Mouse (Mus musculus) midbrain, embryonic 12.5 days (tissue): ENCODE measurements at regions not wholly inside any gene's neighbourhood (a gene's known extent, or its start where the extent isn't known, plus 50 kb on each side); places are given as distances from the start of the nearest gene placed in this dataset.
A peak's percentile ranks its signal among the peaks of the same experiment; 100 is the strongest.
"Not testable (repeated sequence)": the region's sequence is repeated elsewhere in the genome, so short reads cannot be mapped to it uniquely, and the experiment has no call there.

Experiments used
- ATAC-seq: fragments of 200-750 bp; cut with Nextera tagmentation; 2 replicates; pipeline ENCODE4 v1.8.0; 2017; ENCODE audit warnings: low read depth, moderate TSS enrichment, moderate library complexity; ENCODE audit not compliant: low FRiP score
- H3K27ac ChIP-seq: fragments of 300-500 bp; sonication (generic); replicated peaks from 2 replicates; pipeline ENCODE4 v1.5.1; 2016; ENCODE audit warnings: mild to moderate bottlenecking
- H3K27me3 ChIP-seq: fragments of 300-500 bp; sonication (generic); 2 replicates; pipeline ENCODE4 v1.6.1; 2016; ENCODE audit warnings: mild to moderate bottlenecking
- H3K36me3 ChIP-seq: fragments of 300-500 bp; sonication (generic); 2 replicates; pipeline ENCODE4 v1.6.1; 2016
- H3K4me1 ChIP-seq: fragments of 300-500 bp; sonication (generic); 2 replicates; pipeline ENCODE4 v1.6.1; 2016
- H3K4me2 ChIP-seq: fragments of 300-500 bp; sonication (generic); replicated peaks from 2 replicates; pipeline ENCODE4 v1.6.1; 2016; ENCODE audit warnings: mild to moderate bottlenecking, moderate library complexity
- H3K4me3 ChIP-seq: fragments of 300-500 bp; sonication (generic); 2 replicates; pipeline ENCODE4 v1.5.1; 2016; ENCODE audit warnings: mild to moderate bottlenecking
- H3K9ac ChIP-seq: fragments of 300-500 bp; sonication (generic); replicated peaks from 2 replicates; pipeline ENCODE4 v1.6.1; 2016; ENCODE audit warnings: mild to moderate bottlenecking, moderate library complexity
- H3K9me3 ChIP-seq: fragments of 300-500 bp; sonication (generic); 2 replicates; pipeline ENCODE4 v1.6.1; 2016; ENCODE audit warnings: mild to moderate bottlenecking
- WGBS: fragments of 180-500 bp; shearing (Covaris S2); methylation state at CpG from one replicate; pipeline ENCODE4 v1.1.7; 2016; 5-methylcytosine and 5-hydroxymethylcytosine counted together

DNA sequence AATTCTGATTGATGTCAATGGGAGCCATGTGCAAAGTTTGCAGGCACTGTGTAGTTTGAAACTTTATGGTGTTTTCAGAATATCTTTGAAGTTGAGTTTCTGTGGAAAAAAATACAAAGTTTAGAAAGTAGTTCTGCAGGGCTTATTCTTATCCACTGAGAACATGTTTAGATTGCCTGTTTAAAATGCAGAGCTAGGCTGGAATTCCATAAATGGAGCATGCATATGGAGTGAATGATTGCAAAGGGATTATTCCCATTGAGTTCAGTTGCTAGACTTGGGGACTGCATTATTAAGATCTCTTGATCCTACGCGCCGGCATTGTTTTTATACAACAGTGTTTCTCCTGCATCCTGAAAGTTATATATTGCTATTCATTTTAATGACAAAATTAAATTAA lies 397.8 kb upstream of the Gm21833 start:
- Histone ChIP-seq H3K9ac (no peak overlapping the region), H3K27ac (no peak overlapping the region)
- WGBS: 93% methylated on average over 3 of the region's 3 CpGs

DNA sequence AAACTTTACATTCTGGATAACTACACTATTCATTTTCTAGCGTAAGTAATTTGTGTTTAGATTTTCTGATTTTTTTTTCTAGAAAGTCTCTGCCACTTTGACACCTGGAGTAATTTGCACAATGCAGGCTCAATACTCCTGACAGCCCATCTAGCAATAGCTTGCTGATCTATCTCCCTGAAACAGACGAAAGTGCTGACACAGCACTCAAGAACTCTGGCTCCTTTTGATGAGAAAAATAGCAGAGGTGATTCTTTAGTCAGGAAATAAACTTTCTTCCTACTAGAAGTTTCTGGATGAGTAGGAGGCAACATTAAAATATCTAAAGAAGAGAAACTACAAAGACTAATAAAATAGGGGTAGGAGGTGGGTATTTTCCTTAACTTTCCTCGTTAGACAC lies 397.1 kb upstream of the Gm21833 start:
- Histone ChIP-seq H3K4me1 (no peaks in the 10 kb centered on the region), H3K9me3 (no peaks in the 10 kb centered on the region), H3K4me3 (no peak overlapping the region), H3K4me2 (no peak overlapping the region), H3K27me3 (no peaks in the 10 kb centered on the region), H3K36me3 (no peaks in the 10 kb centered on the region), H3K9ac (no peak overlapping the region), H3K27ac (no peak overlapping the region)
- ATAC-seq: no peak
- WGBS: 84% methylated on average over 3 of the region's 3 CpGs

More for the DNA sequence above, 397.8 kb upstream of the Gm21833 start:
- Histone ChIP-seq H3K9me3 (no peaks in the 10 kb centered on the region), H3K4me1 (no peaks in the 10 kb centered on the region), H3K4me3 (no peak overlapping the region), H3K4me2 (no peak overlapping the region), H3K36me3 (no peaks in the 10 kb centered on the region), H3K27me3 (no peaks in the 10 kb centered on the region)
- ATAC-seq: no peak

DNA sequence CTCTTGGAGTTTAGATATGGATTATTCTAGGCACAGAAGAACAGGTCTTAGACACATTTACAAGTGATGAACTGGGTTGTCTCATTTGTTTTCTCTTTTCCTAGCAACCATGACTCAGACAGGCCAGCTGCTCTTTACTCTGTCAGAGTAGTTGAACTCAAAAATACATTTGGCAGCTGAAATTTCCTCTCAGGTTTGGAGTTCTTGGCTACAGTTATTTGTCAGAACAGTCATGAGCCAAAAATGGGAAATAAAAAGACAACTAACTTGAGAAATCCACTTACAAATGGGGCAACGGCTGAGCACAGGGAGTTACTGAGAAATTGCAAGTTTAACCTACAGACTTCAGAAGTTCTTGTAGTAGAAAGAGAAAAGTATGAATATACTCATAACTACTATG lies 396.4 kb upstream of the Gm21833 start:
- Histone ChIP-seq H3K4me3 (no peak overlapping the region), H3K27me3 (no peaks in the 10 kb centered on the region), H3K9ac (no peak overlapping the region), H3K27ac (no peak overlapping the region), H3K4me1 (no peaks in the 10 kb centered on the region), H3K9me3 (no peaks in the 10 kb centered on the region), H3K4me2 (no peak overlapping the region), H3K36me3 (no peaks in the 10 kb centered on the region)
- ATAC-seq: no peak
- WGBS: 86% methylated on average over 1 of the region's 1 CpGs

DNA sequence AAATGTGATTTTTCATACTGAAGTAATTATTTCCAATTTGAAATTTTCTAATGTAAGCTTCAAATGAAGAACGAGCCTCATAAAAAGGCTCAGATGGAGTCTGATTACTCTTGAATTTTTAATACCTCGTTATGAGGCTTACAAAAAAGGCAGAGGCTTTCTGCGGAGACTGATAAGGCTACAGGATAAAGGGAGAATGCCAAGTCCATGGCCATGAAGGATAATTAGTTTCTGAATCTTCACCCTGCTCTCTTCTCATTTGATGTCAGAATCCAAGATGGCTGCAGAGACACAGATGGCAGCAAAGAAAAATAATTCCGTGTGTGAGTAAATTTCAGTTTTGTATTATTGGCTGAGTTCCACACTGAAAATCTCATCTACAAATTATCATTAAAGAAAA lies 367.3 kb upstream of the Gm21833 start:
- Histone ChIP-seq H3K36me3 (no peaks in the 10 kb centered on the region), H3K9ac (no peak overlapping the region), H3K4me1 (no peaks in the 10 kb centered on the region), H3K9me3 (0 out of 2 replicates have a peak, but pooled peaks cover 4% of the 10 kb centered on the region), H3K4me2 (no peak overlapping the region), H3K27me3 (no peaks in the 10 kb centered on the region), H3K4me3 (no peak overlapping the region), H3K27ac (no peak overlapping the region)
- peak; percentile 83 for ATAC-seq
- WGBS: 63% methylated on average over 4 of the region's 4 CpGs

DNA sequence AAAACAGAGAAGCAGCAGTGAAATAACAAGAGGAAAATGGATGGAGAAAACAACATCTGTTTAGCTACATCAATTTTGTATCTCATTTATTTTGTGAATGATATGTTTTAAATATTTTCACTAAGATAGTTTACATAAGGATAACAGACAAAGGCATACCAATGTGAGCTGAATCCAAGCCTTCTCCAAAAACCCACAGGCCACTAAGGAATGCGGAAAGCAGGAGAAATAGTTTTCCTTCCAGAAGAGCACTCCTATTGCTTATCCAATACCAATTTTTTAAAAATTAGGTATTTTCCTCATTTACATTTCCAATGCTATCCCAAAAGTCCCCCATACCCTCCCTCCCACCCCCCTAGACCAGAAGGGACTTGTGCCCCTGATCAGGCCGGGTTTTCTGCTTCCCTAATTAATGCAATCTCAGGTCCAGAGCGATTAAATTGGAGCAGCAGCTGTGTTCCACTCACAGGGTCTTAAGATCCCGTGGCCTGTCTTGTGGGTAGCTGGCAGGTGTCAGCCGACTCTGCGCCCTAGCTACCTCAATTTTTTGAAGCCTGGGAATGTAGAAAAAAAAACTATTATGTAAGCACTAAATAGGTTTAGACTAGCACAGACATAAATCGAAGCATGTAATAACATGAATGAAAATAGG lies 357.3 kb upstream of the Gm21833 start:
- Histone ChIP-seq H3K4me3 (no peak overlapping the region), H3K9ac (no peak overlapping the region), H3K4me1 (no peaks in the 10 kb centered on the region), H3K9me3 (no peaks in the 10 kb centered on the region), H3K27ac (no peak overlapping the region), H3K36me3 (no peaks in the 10 kb centered on the region), H3K4me2 (no peak overlapping the region), H3K27me3 (no peaks in the 10 kb centered on the region)
- peak; percentile 88 for ATAC-seq
- 44% methylated on average over 7 of the region's 7 CpGs for WGBS

GRCm38 (mm10) chr16:82520406-82520805 lies 307.8 kb upstream of the Gm21833 start:
- Histone ChIP-seq H3K9me3 (no peaks in the 10 kb centered on the region), H3K27me3 (no peaks in the 10 kb centered on the region), H3K4me3 (no peak overlapping the region), H3K36me3 (no peaks in the 10 kb centered on the region), H3K4me1 (no peaks in the 10 kb centered on the region), H3K4me2 (no peak overlapping the region), H3K9ac (no peak overlapping the region), H3K27ac (no peak overlapping the region)
- 93% methylated on average over 1 of the region's 1 CpGs for WGBS
- ATAC-seq: no peak; the same call in 1 of the 2 replicates

- H3K9ac ChIP-seq: no peak overlapping the region
- H3K9me3 ChIP-seq: no peaks in the 10 kb centered on the region
- H3K27me3 ChIP-seq: no peaks in the 10 kb centered on the region
- no peak overlapping the region for H3K27ac ChIP-seq
- no peak overlapping the region for H3K4me2 ChIP-seq
- H3K4me3 ChIP-seq: no peak overlapping the region
- H3K4me1 ChIP-seq: no peaks in the 10 kb centered on the region
- no peak for ATAC-seq
- no peaks in the 10 kb centered on the region for H3K36me3 ChIP-seq
These were observed 306.6 kb upstream of the Gm21833 start for GRCm38 (mm10) chr16:82521582-82521981.

DNA sequence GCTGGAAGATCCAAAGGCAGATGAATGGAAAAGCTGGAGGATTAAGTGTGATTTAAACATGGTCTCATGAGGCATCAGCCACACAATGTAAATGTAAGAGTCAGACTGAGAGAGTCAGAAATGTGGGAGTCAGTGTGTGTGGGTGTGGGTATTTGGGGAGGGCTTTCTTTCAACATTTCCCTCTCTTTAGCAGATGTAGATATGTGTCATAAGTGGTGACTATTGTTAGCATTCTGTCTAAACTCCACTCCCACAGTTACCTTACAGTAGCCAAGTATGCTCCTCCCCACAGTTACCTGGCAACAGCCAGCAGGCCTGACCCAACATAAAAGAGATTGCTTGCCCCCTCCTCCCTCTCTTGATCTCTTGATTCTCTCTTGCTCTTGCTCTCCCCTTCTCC lies 263.8 kb upstream of the Gm21833 start:
- H3K27me3 ChIP-seq: no peaks in the 10 kb centered on the region
- no peak for ATAC-seq
- no peak overlapping the region for H3K27ac ChIP-seq
- H3K9me3 ChIP-seq: no peaks in the 10 kb centered on the region
- H3K36me3 ChIP-seq: no peaks in the 10 kb centered on the region
- no peak overlapping the region for H3K4me2 ChIP-seq
- no peak overlapping the region for H3K9ac ChIP-seq
- H3K4me1 ChIP-seq: no peaks in the 10 kb centered on the region
- H3K4me3 ChIP-seq: no peak overlapping the region

DNA sequence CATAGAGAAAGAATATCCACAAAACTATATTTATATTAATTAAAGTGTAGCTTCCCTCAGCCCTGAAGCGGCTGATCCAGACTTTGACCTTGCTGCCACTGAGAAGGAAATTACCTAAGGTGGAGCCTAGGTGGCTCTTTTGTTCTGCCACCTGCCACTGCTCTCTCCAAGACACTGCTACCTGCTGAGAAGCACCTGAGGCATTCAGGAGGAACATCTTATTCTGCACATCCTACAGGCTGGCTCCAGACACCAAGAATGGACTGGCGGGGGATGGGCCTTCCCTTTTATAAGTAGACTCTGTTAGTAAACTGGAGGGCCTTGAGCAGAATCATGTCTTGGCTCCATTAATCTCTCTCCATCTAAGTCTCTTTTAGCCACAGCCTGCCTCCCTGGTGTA lies 231.7 kb upstream of the Gm21833 start:
- not testable (repeated sequence) for ATAC-seq

DNA sequence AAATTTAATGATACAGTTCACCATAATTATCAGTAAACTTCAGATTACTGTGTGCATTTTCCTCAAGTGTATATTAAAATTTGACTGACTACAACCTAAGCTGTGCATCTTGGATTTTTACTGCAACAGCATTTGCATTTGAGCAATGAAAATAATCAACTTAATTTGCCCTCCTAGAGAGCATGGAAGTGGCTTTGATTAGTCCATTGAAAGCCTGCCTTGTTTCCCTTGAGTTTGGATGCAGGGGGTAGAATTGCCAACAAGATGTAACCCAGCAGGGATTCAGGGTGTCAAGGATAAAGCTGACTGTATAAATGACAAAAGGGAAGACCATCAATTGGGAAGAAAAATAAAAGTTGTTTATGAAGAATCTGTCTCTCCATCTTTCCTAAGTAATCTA lies 226.1 kb upstream of the Gm21833 start:
- Histone ChIP-seq H3K9ac (no peak overlapping the region), H3K27ac (no peak overlapping the region), H3K9me3 (no peaks in the 10 kb centered on the region), H3K27me3 (no peaks in the 10 kb centered on the region), H3K4me2 (no peak overlapping the region), H3K4me3 (no peak overlapping the region), H3K4me1 (no peaks in the 10 kb centered on the region), H3K36me3 (no peaks in the 10 kb centered on the region)
- no peak for ATAC-seq

More for the DNA sequence above, 231.7 kb upstream of the Gm21833 start:
- H3K9me3 ChIP-seq, H3K4me2 ChIP-seq, H3K36me3 ChIP-seq, H3K4me1 ChIP-seq, H3K9ac ChIP-seq, H3K4me3 ChIP-seq, H3K27ac ChIP-seq, H3K27me3 ChIP-seq: not testable (repeated sequence)
- WGBS: 61% methylated on average over 2 of the region's 2 CpGs
